Mouse (Mus musculus) frontal cortex, adult (tissue): Measurements from ENCODE around the gene Rbm47.

Experiments used
- ATAC-seq: cut with Nextera tagmentation; 2 replicates; pipeline ENCODE4 v1.9.2; 2017; ENCODE audit warnings: mild to moderate bottlenecking, moderate library complexity, mixed read lengths; ENCODE audit not compliant: low TSS enrichment

The Rbm47 gene

GRCm38 (mm10) chr5:66067219-66067618 is 105.7 kb downstream of the Rbm47 start:
- 0 out of 2 replicates have a peak, but pooled peaks have one; percentile 27 for ATAC-seq

GRCm38 (mm10) chr5:66062930-66063220 is 110.0 kb downstream of the Rbm47 start:
- ATAC-seq: no peak

GRCm38 (mm10) chr5:66062046-66062929 is 110.6 kb downstream of the Rbm47 start:
- no peak for ATAC-seq

GRCm38 (mm10) chr5:66061667-66062045 is 111.3 kb downstream of the Rbm47 start:
- no peak for ATAC-seq

- no peak for ATAC-seq
These were observed 114.1 kb downstream of the Rbm47 start for GRCm38 (mm10) chr5:66058844-66059243.

GRCm38 (mm10) chr5:66056680-66057079 is 116.2 kb downstream of the Rbm47 start:
- ATAC-seq: no peak

GRCm38 (mm10) chr5:66054394-66054793 is 118.5 kb downstream of the Rbm47 start:
- no peak for ATAC-seq

- no peak for ATAC-seq
These were observed 120.0 kb downstream of the Rbm47 start for GRCm38 (mm10) chr5:66052777-66053548.

DNA sequence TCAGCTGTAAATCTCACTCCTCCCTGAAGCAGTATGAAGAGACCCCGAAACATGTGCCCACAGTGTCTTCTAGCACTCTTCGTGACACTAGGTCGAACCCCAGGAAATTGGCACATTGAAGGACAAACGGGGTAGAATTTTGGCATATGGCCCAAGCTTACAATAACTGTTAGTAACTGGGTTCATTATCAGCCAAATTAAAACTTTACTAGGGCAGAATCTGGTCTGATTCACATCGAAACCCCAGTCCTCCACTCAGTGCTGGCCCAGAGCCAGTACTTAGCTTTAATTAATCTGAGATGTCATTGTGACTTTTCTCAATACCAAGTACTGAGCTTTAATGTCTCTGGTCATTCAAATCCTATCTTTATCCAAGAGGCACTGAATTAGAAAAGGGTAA is 122.1 kb downstream of the Rbm47 start:
- no peak for ATAC-seq

GRCm38 (mm10) chr5:66046356-66046755 is 126.6 kb downstream of the Rbm47 start:
- no peak for ATAC-seq

DNA sequence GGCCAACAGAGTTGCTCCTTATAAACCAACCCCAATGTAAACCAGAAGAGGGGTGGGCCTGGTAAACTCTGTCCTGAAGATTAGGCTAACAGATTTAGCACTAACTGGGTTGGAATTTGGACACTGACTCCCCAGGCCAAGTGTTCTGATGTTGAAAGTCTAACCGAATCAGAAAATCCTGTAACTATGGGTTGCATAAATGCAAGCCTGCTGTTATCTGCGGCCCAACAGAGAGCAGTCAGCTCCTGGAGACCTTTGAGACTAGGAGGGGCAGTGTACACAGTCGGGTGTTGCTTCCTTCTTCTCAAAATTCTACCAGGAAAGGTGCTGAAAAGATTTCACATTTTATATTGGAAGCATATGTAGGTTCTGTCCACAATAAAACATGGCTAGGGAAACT is 129.0 kb downstream of the Rbm47 start:
- no peak for ATAC-seq

- no peak for ATAC-seq
These were observed 130.1 kb downstream of the Rbm47 start for GRCm38 (mm10) chr5:66042651-66043340.

DNA sequence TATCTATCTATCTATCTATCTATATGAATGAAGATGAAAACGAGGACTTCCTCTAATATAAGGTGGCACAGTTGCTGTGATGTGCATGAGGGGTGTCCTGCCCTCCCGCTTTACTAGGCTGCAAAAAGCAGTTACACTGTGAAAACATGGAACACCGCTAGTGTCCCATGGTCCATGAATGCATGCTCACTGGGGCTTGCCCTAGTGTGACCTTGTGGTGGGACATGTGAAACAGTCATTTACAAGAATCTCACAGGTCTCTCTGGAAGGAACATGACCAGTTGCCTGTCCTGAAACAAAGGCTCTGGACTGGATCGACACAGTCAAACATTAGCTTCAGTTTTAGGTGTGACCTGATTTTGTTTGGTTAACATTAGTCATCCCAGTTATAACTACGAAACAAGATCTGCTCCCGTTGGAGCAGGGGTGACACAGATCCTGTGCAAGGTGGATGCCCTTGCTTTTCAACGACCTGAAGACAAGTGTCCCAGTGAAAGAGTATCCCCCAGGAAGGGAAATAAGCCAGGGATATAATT is 132.1 kb downstream of the Rbm47 start:
- no peak for ATAC-seq

DNA sequence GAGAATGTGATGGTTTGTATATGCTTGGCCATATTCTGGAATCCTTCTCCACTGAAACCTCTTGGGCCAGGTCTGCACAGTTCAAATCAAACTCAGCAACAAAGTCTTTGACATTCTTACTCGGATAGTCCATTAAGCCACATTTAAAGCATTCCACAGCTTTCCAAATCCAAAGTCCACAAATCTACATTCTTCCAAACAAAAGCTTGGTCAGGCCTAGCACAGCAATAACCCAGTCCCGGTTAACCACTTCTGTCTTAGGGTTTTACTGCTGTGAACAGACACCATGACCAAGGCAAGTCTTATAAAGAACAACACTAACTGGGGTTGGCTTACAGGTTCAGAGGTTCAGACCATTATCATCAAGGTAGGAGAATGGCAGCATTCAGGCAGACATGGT is 133.1 kb downstream of the Rbm47 start:
- ATAC-seq: no peak

DNA sequence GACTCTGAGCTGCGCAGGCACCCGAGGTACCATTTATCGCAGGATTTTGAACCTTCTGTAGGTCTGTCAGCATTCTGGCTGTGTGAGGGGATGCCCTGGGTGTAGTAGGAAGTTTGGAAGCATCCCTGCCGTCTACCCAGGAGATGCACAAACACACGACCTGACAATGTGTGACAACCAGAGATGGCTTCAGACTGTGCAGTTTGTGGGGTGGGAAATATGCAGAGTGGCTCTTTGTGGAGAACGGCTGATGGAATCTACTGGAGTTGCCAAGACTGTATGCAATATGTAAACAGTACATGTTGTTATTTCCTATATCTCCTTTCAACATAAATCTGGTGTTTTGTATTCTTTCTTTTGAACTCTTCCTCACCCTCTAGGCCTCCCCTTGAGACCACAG is 135.9 kb downstream of the Rbm47 start:
- ATAC-seq: no peak

DNA sequence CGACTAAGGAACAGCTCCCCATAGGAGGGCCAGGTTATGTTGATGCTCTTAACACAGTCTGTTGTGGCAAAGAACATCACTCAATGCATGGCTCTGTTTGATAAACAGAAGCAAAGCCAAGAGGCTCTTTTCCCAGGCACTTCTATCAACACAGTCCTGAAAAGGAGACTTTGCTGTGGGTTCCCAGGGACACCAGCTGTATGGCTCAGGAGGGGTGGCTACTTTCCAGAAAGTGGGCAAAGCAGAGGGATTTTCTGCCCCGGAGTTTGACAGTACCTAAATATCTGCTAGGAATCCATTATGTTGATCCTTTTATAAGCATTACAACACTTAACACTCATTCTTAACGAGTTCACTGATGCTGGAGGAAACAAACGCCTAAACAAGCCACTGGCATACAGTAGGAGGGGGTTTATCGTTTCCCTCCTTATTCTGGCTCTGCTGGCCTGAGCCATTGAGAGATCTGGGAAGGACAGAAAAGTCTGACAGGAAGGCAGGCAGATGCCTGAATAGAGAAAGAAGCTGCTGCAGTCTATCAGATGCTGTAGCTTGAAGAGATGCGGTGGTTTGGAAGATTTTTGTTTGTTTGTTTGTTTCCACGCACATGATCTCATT is 136.4 kb downstream of the Rbm47 start:
- ATAC-seq: no peak

DNA sequence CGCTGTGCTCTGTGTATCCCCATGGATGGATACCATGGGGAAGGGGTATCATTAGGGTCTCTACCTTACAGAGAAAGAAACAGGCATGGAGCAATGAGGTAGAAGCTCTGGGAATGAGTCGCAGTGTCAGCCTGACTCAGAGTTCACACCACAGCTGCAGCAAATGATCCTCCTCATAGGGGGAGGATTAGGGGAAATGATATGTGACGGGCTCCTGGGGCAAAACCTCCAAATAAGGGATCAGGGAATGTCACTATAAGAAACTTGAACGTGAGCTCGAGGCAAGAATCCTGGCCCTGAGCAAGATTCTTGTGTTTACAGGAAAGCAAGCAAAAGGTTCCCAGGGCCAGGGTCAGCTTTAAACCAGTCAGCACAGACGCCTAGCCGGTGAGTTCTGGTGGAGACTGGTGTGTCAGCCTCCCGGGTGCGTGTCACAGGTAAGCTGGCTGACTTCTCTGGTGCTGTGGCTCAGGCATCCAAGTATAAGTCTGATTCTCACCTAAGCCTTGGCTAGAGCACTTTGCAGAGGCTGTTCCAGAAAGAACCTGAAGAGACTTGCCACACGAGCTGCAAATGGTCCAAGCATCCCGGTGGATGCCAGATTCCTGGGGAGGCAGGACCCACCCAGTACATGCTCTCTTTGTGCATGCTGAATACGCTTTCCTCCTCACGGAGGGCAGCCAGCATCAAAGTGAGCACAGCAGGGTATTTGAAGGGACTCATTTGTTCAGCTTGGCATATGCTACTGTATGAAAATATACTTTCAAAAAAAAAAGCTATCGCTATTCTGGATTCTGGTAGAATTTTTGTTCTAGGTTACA is 138.3 kb downstream of the Rbm47 start:
- peak; percentile 41 for ATAC-seq

DNA sequence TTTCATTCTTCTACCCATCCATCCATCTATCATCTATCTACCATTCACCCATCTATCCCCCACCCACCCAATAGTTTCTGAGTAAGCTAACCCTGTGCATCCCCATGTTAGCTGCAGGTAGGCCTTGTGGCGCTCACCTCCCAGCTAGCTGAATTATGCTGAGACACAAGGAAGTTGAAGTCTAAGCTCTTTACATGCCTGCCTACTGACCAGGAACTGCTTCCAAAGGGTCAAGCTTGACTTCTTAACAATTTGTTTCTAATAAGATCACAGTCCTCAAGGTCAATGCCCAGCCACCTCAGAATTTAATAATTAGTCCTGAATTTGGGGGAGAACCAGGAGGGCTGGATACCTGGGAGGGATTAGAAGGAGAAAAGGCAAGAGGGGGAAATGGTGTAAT is 140.1 kb downstream of the Rbm47 start:
- no peak for ATAC-seq

GRCm38 (mm10) chr5:66031699-66032098 is 141.2 kb downstream of the Rbm47 start:
- no peak for ATAC-seq

- ATAC-seq: no peak
These were observed 144.7 kb downstream of the Rbm47 start for GRCm38 (mm10) chr5:66028232-66028631.

DNA sequence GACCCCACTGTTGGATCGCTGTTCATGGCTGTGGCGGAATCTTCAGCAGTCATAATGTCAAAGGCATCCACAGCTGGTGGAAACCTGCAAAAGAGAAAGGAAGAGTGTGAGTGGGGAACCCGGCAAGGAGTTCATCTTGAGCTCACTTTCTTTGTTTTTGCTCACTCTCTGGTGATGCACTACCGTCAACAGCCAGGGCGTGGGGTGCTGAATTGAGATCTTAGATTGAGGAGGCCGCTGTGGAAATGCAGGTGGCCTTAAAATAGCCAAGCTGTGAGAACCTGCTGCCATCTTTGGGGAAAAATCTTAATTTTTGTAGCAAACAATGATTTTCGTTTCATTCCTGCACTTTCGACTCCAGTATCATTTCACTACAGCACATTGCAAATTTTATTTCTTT is 145.7 kb downstream of the Rbm47 start:
- no peak for ATAC-seq
